Mouse (Mus musculus) kidney, adult 2 months (tissue): ENCODE measurements at regions not wholly inside any gene's neighbourhood (a gene's known extent, or its start where the extent isn't known, plus 50 kb on each side); places are given as distances from the start of the nearest gene placed in this dataset.

Source experiments
- CTCF ChIP-seq: fragments of 200-500 bp; conservative IDR thresholded peaks from 2 replicates; pipeline ENCODE4 v1.5.1; 2011; ENCODE audit warnings: low read depth, mild to moderate bottlenecking, control low read depth, low read length, moderate library complexity, mixed read lengths; ENCODE audit not compliant: insufficient read depth, insufficient read length
- POLR2A ChIP-seq: fragments of 200-500 bp; IDR thresholded peaks from one replicate; pipeline ENCODE4 v1.6.1; 2011; ENCODE audit warnings: low read depth, low read length, control low read depth

DNA sequence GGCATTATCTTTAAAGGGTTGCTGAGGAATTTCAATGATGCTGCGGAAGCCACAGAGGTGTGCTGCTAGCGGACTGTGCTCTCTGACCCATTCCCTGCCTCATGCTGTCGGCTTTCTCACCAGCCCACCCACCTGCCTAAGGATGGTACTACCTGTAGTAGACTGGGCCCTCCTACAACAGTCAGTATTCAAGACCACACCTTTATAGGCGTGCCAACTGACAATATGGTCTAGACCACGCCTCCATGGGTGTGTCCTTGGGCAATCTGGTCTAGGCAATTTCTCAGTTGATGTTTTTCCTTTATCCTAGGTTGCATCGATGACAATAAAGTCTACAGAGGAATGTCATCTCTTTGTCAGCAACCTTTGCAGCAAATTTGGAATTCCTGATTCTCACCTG lies 148.0 kb downstream of the Atp23 start:
- TF ChIP-seq POLR2A (no peak), CTCF (no peak)
